Mouse (Mus musculus): ENCODE data around the gene Ice1. TPM values are rescaled to one million over a fixed set of nuclear protein-coding genes. Genes with fewer than 3 reads are reported as not detected.

The Ice1 gene
- total and polyA plus RNA-seq, 3 experiments: 9.6 to 51.5 (median 29.3) TPM

- no peak for ATAC-seq (ENCODE audit: extremely low read depth, insufficient number of reproducible peaks, low FRiP score, poor library complexity, severe bottlenecking)
- Histone ChIP-seq H3K4me1 (ENCODE audit: insufficient read depth, low read depth, low read length) (no peaks in the 10 kb centered on the region), H3K27me3 (ENCODE audit: insufficient read depth, low read length) (no peaks in the 10 kb centered on the region), H3K4me3 (ENCODE audit: low read depth, low read length) (no peak overlapping the region), H3K9me3 (replicated peaks) (no peaks in the 10 kb centered on the region), H3K36me3 (replicated peaks) (peaks cover 94% of the 10 kb centered on the region)
- no peak for DNase-seq (ENCODE audit: low spot score)
- TF ChIP-seq GATA2 (IDR thresholded peaks at IDR 0.05; ENCODE audit: borderline replicate concordance, low read depth, low read length): no peak
- TF ChIP-seq GATA1 (IDR thresholded peaks at IDR 0.05; ENCODE audit: borderline replicate concordance, low read length): no peak
- TF ChIP-seq TAL1 (conservative IDR thresholded peaks at IDR 0.05; ENCODE audit: low read depth, low read length): no peak
- no peak for TF ChIP-seq CTCF (IDR thresholded peaks at IDR 0.05; ENCODE audit: low read depth, low read length)
- TF ChIP-seq POLR2AphosphoS5 (IDR thresholded peaks at IDR 0.05; ENCODE audit: insufficient replicate concordance, low read depth, low read length): no peak
Observed at GRCm38 (mm10) chr13:70599964-70600619, 37.3 kb downstream of the Ice1 start.

GRCm38 (mm10) chr13:70598941-70599340 lies 38.5 kb downstream of the Ice1 start:
- Histone ChIP-seq H3K4me3 (ENCODE audit: low read depth, low read length) (no peak overlapping the region), H3K9me3 (replicated peaks) (no peaks in the 10 kb centered on the region), H3K4me1 (ENCODE audit: insufficient read depth, low read depth, low read length) (no peaks in the 10 kb centered on the region), H3K36me3 (replicated peaks) (peaks cover 94% of the 10 kb centered on the region), H3K27me3 (ENCODE audit: insufficient read depth, low read length) (no peaks in the 10 kb centered on the region)
- TF ChIP-seq POLR2AphosphoS5 (IDR thresholded peaks at IDR 0.05; ENCODE audit: insufficient replicate concordance, low read depth, low read length) (no peak), GATA2 (IDR thresholded peaks at IDR 0.05; ENCODE audit: borderline replicate concordance, low read depth, low read length) (no peak), CTCF (IDR thresholded peaks at IDR 0.05; ENCODE audit: low read depth, low read length) (no peak), TAL1 (conservative IDR thresholded peaks at IDR 0.05; ENCODE audit: low read depth, low read length) (no peak), GATA1 (IDR thresholded peaks at IDR 0.05; ENCODE audit: borderline replicate concordance, low read length) (no peak)
- no peak for DNase-seq (ENCODE audit: low spot score)
- no peak for ATAC-seq (ENCODE audit: extremely low read depth, insufficient number of reproducible peaks, low FRiP score, poor library complexity, severe bottlenecking)

GRCm38 (mm10) chr13:70596901-70597300 lies 40.5 kb downstream of the Ice1 start:
- H3K4me1 ChIP-seq (ENCODE audit: insufficient read depth, low read depth, low read length): no peaks in the 10 kb centered on the region
- no peaks in the 10 kb centered on the region for H3K27me3 ChIP-seq (ENCODE audit: insufficient read depth, low read length)
- no peak for ATAC-seq (ENCODE audit: extremely low read depth, insufficient number of reproducible peaks, low FRiP score, poor library complexity, severe bottlenecking)
- peaks cover 94% of the 10 kb centered on the region for H3K36me3 ChIP-seq (replicated peaks)
- H3K9me3 ChIP-seq (replicated peaks): no peaks in the 10 kb centered on the region
- no peak for DNase-seq (ENCODE audit: low spot score)
- TF ChIP-seq TAL1 (conservative IDR thresholded peaks at IDR 0.05; ENCODE audit: low read depth, low read length) (no peak), CTCF (IDR thresholded peaks at IDR 0.05; ENCODE audit: low read depth, low read length) (no peak), GATA1 (IDR thresholded peaks at IDR 0.05; ENCODE audit: borderline replicate concordance, low read length) (no peak), GATA2 (IDR thresholded peaks at IDR 0.05; ENCODE audit: borderline replicate concordance, low read depth, low read length) (no peak), POLR2AphosphoS5 (IDR thresholded peaks at IDR 0.05; ENCODE audit: insufficient replicate concordance, low read depth, low read length) (no peak)
- no peak overlapping the region for H3K4me3 ChIP-seq (ENCODE audit: low read depth, low read length)

GRCm38 (mm10) chr13:70590248-70590762 lies 47.1 kb downstream of the Ice1 start:
- ATAC-seq (ENCODE audit: extremely low read depth, insufficient number of reproducible peaks, low FRiP score, poor library complexity, severe bottlenecking) (no peak), DNase-seq (ENCODE audit: low spot score) (no peak)
- TF ChIP-seq TAL1 (conservative IDR thresholded peaks at IDR 0.05; ENCODE audit: low read depth, low read length): no peak
- no peak for TF ChIP-seq CTCF (IDR thresholded peaks at IDR 0.05; ENCODE audit: low read depth, low read length)
- TF ChIP-seq GATA2 (IDR thresholded peaks at IDR 0.05; ENCODE audit: borderline replicate concordance, low read depth, low read length): no peak
- TF ChIP-seq POLR2AphosphoS5 (IDR thresholded peaks at IDR 0.05; ENCODE audit: insufficient replicate concordance, low read depth, low read length): no peak
- no peak for TF ChIP-seq GATA1 (IDR thresholded peaks at IDR 0.05; ENCODE audit: borderline replicate concordance, low read length)
- Histone ChIP-seq H3K36me3 (replicated peaks) (peaks cover 94% of the 10 kb centered on the region), H3K9me3 (replicated peaks) (no peaks in the 10 kb centered on the region), H3K27me3 (ENCODE audit: insufficient read depth, low read length) (no peaks in the 10 kb centered on the region), H3K4me1 (ENCODE audit: insufficient read depth, low read depth, low read length) (no peaks in the 10 kb centered on the region), H3K4me3 (ENCODE audit: low read depth, low read length) (no peak overlapping the region)

- H3K27me3 ChIP-seq (ENCODE audit: insufficient read depth, low read length): no peaks in the 10 kb centered on the region
- no peaks in the 10 kb centered on the region for H3K9me3 ChIP-seq (replicated peaks)
- DNase-seq (ENCODE audit: low spot score) (peak; percentile 11), ATAC-seq (ENCODE audit: extremely low read depth, insufficient number of reproducible peaks, low FRiP score, poor library complexity, severe bottlenecking) (no peak)
- H3K4me3 ChIP-seq (ENCODE audit: low read depth, low read length): no peak overlapping the region
- TF ChIP-seq POLR2AphosphoS5 (IDR thresholded peaks at IDR 0.05; ENCODE audit: insufficient replicate concordance, low read depth, low read length): no peak
- no peak for TF ChIP-seq TAL1 (conservative IDR thresholded peaks at IDR 0.05; ENCODE audit: low read depth, low read length)
- no peak for TF ChIP-seq GATA2 (IDR thresholded peaks at IDR 0.05; ENCODE audit: borderline replicate concordance, low read depth, low read length)
- 0 out of 2 replicates have a peak, but pooled peaks have one; percentile 28 for TF ChIP-seq CTCF (IDR thresholded peaks at IDR 0.05; ENCODE audit: low read depth, low read length)
- no peaks in the 10 kb centered on the region for H3K4me1 ChIP-seq (ENCODE audit: insufficient read depth, low read depth, low read length)
- H3K36me3 ChIP-seq (replicated peaks): peaks cover 64% of the 10 kb centered on the region
Observed at GRCm38 (mm10) chr13:70586969-70587368, 50.5 kb downstream of the Ice1 start.

- TF ChIP-seq POLR2AphosphoS5 (IDR thresholded peaks at IDR 0.05; ENCODE audit: insufficient replicate concordance, low read depth, low read length): no peak
- TF ChIP-seq GATA1 (IDR thresholded peaks at IDR 0.05; ENCODE audit: borderline replicate concordance, low read length): no peak
- no peak for TF ChIP-seq CTCF (IDR thresholded peaks at IDR 0.05; ENCODE audit: low read depth, low read length)
- TF ChIP-seq TAL1 (conservative IDR thresholded peaks at IDR 0.05; ENCODE audit: low read depth, low read length): no peak
- TF ChIP-seq GATA2 (IDR thresholded peaks at IDR 0.05; ENCODE audit: borderline replicate concordance, low read depth, low read length): no peak
- Histone ChIP-seq H3K4me1 (ENCODE audit: insufficient read depth, low read depth, low read length) (no peaks in the 10 kb centered on the region), H3K9me3 (replicated peaks) (no peaks in the 10 kb centered on the region), H3K4me3 (ENCODE audit: low read depth, low read length) (no peak overlapping the region), H3K27me3 (ENCODE audit: insufficient read depth, low read length) (no peaks in the 10 kb centered on the region), H3K36me3 (replicated peaks) (peaks cover 23% of the 10 kb centered on the region)
- ATAC-seq (ENCODE audit: extremely low read depth, insufficient number of reproducible peaks, low FRiP score, poor library complexity, severe bottlenecking): no peak
- DNase-seq (ENCODE audit: low spot score): no peak
Observed at GRCm38 (mm10) chr13:70582517-70582916, 54.9 kb downstream of the Ice1 start.
